Mouse (Mus musculus): ENCODE measurements at regions not wholly inside any gene's neighbourhood (a gene's known extent, or its start where the extent isn't known, plus 50 kb on each side); places are given as distances from the start of the nearest gene placed in this dataset.

DNA sequence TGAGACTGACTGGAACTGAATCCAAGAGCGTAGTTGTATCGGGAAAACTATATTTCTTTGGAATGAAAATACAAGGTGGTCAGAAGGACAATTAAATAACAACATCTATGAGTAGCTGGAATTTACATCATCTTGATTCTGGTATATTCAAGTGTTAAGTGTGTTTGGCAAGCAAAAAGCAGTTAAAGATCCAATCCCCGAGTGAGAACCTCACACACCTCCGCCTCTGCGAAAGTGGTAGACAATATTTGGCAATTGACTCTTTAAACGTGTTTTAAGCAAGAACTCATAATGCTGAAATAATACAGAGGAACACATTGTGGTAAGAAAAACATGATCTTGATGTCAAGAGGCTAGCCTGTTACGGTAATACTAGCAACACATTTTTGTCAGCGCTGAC lies 231.2 kb upstream of the Dab2 start:
- TF ChIP-seq POLR2A (IDR thresholded peaks at IDR 0.05; ENCODE audit: extremely low read depth, insufficient read depth, low read length): no peak
- TF ChIP-seq CTCF (IDR thresholded peaks at IDR 0.05; ENCODE audit: low read depth, low read length): no peak
